Mouse (Mus musculus): ENCODE measurements around the gene Spry1.

GRCm38 (mm10) chr3:37647225-37647624, 7.5 kb downstream of the Spry1 start:
- TF ChIP-seq POLR2A (IDR thresholded peaks at IDR 0.05; ENCODE audit: low read depth, low read length) (no peak), CTCF (IDR thresholded peaks at IDR 0.05; ENCODE audit: borderline replicate concordance, insufficient read depth, low read length) (no peak)

Measured in embryonic fibroblast, embryonic 13.5 days (primary cell).